ENCODE assay signal across 8 mouse cellular contexts in the genomic region with DNA sequence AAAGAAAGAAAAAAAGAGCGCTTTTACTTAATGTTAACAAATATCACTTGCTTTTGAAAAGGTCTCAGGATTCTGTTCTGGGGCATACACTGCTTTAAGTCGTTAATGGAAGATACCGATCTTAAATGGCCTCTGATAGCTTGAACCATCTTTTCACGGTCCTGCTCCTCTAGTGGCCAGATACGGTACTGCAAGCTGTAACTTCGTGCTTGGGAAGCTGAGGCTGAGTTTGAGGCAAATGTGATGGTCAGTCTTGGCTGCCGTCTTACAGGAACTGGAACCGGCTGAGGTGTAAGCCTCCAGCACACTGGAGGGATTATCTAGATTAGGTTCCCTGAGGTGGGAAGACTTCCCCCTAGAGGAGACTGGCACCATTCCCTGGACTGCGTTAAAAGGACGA. TPM values are rescaled to one million over a fixed set of nuclear protein-coding genes. Genes with fewer than 3 reads are reported as not detected.
DNase-seq lines count a peak whose midpoint lies in the region; ATAC-seq and TF ChIP-seq lines count a peak whose summit lies in the region.

No protein-coding gene starts in this region.

- no peak overlapping the region for H3K4me2 ChIP-seq in forebrain, embryonic 16.5 days (ENCODE audit: low read length)
- H3K4me2 ChIP-seq in liver, embryonic 11.5 days = no peak overlapping the region

- no peak for ATAC-seq in forebrain, embryonic 16.5 days
- no peak for ATAC-seq in liver, embryonic 11.5 days (replicated peaks; ENCODE audit: low FRiP score)
- peak; percentile 57; the same call in 1 of the 2 replicates for ATAC-seq in monocyte, adult 5-6 weeks (replicated peaks; ENCODE audit: insufficient number of reproducible peaks, low FRiP score, low TSS enrichment, poor library complexity, severe bottlenecking)
- no peak for ATAC-seq in frontal cortex, adult (ENCODE audit: low TSS enrichment)

- no peaks in the 10 kb centered on the region for H3K9me3 ChIP-seq in forebrain, embryonic 10.5 days
- no peaks in the 10 kb centered on the region for H3K9me3 ChIP-seq in forebrain, embryonic 16.5 days (ENCODE audit: control insufficient read depth, low read length)
- no peaks in the 10 kb centered on the region for H3K9me3 ChIP-seq in liver, embryonic 11.5 days (ENCODE audit: control insufficient read depth, low read length)

- no peak overlapping the region for H3K4me3 ChIP-seq in forebrain, embryonic 10.5 days
- no peak overlapping the region for H3K4me3 ChIP-seq in forebrain, embryonic 16.5 days (replicated peaks; ENCODE audit: low read length)
- H3K4me3 ChIP-seq in liver, adult 2 months (ENCODE audit: insufficient read depth, low read depth, low read length) = no peak overlapping the region; the same call in 1 of the 2 replicates
- H3K4me3 ChIP-seq in liver, embryonic 11.5 days (ENCODE audit: low read depth, low read length) = no peak overlapping the region

- peaks cover 16% of the 10 kb centered on the region for H3K36me3 ChIP-seq in forebrain, embryonic 10.5 days (replicated peaks)
- H3K36me3 ChIP-seq in forebrain, embryonic 16.5 days (ENCODE audit: control insufficient read depth, insufficient read depth) = no peaks in the 10 kb centered on the region
- H3K36me3 ChIP-seq in liver, adult 2 months (ENCODE audit: control insufficient read depth, insufficient read depth, low read length) = no peaks in the 10 kb centered on the region
- no peaks in the 10 kb centered on the region; the same call in 1 of the 2 replicates for H3K36me3 ChIP-seq in liver, embryonic 11.5 days (ENCODE audit: control insufficient read depth, insufficient read depth, low read length)

- WGBS in forebrain, embryonic 10.5 days = 71% methylated on average over 10 of the region's 10 CpGs
- 71% methylated on average over 10 of the region's 10 CpGs for WGBS in forebrain, embryonic 16.5 days
- WGBS in liver, adult 2 months = 81% methylated on average over 10 of the region's 10 CpGs
- WGBS in liver, embryonic 11.5 days = 64% methylated on average over 10 of the region's 10 CpGs

- no peak for TF ChIP-seq POLR2A in liver, adult 2 months (IDR thresholded peaks at IDR 0.05; ENCODE audit: extremely low read depth, insufficient read depth, low read length)

- peak; percentile 24 for DNase-seq in forebrain, embryonic 10.5 days (ENCODE audit: extremely low spot score, low spot score)
- DNase-seq in liver, adult 2 months (ENCODE audit: extremely low read depth, low read depth, low spot score) = peak; percentile 15
- DNase-seq in liver, embryonic 11.5 days (ENCODE audit: low spot score) = no peak
- DNase-seq in adrenal gland, postnatal 25 days = peak; percentile 24
- peak; percentile 43 for DNase-seq in heart, postnatal 4 days

- no peaks in the 10 kb centered on the region for H3K27me3 ChIP-seq in forebrain, embryonic 10.5 days (ENCODE audit: poor library complexity, severe bottlenecking)
- H3K27me3 ChIP-seq in forebrain, embryonic 16.5 days (replicated peaks; ENCODE audit: control insufficient read depth, insufficient read depth, low read length) = no peaks in the 10 kb centered on the region
- H3K27me3 ChIP-seq in liver, adult 2 months (ENCODE audit: control insufficient read depth, insufficient read depth, low read length) = no peaks in the 10 kb centered on the region
- no peaks in the 10 kb centered on the region for H3K27me3 ChIP-seq in liver, embryonic 11.5 days (replicated peaks; ENCODE audit: control insufficient read depth, insufficient read depth, low read length)

- peak; percentile 75 for TF ChIP-seq CTCF in liver, adult 2 months (IDR thresholded peaks at IDR 0.05; ENCODE audit: low read depth, low read length)

- H3K79me2 ChIP-seq in liver, adult 2 months (ENCODE audit: control insufficient read depth, insufficient read depth, low read length) = no peaks in the 10 kb centered on the region

- no peaks in the 10 kb centered on the region for H3K4me1 ChIP-seq in forebrain, embryonic 10.5 days
- no peaks in the 10 kb centered on the region for H3K4me1 ChIP-seq in forebrain, embryonic 16.5 days (replicated peaks; ENCODE audit: control insufficient read depth, insufficient read depth, low read length)
- no peaks in the 10 kb centered on the region for H3K4me1 ChIP-seq in liver, adult 2 months (ENCODE audit: control insufficient read depth, insufficient read depth, low read length)
- no peaks in the 10 kb centered on the region for H3K4me1 ChIP-seq in liver, embryonic 11.5 days (replicated peaks; ENCODE audit: control insufficient read depth, insufficient read depth, low read length)

- H3K27ac ChIP-seq in forebrain, embryonic 10.5 days = no peak overlapping the region
- no peak overlapping the region for H3K27ac ChIP-seq in forebrain, embryonic 16.5 days (ENCODE audit: low read length)
- H3K27ac ChIP-seq in liver, adult 2 months (replicated peaks; ENCODE audit: insufficient read depth, low read depth, low read length) = no peak overlapping the region
- H3K27ac ChIP-seq in liver, embryonic 11.5 days (ENCODE audit: low read depth, low read length) = no peak overlapping the region

- H3K9ac ChIP-seq in forebrain, embryonic 16.5 days (replicated peaks; ENCODE audit: low read depth, low read length) = no peak overlapping the region
- H3K9ac ChIP-seq in liver, adult 2 months (ENCODE audit: low read depth, low read length) = no peak overlapping the region
- no peak overlapping the region for H3K9ac ChIP-seq in liver, embryonic 11.5 days (ENCODE audit: low read depth, low read length)

RNA-seq across cellular contexts. Expression of a gene that starts 30.8 kb away (rescaled TPM):
- polyA plus RNA-seq in forebrain, embryonic 10.5 days (2016; fragmentation: Nextera tagmentation; extraction: Ambion mirVana) = 25.2 and 28.8 TPM in 2 replicates
- 22.5 and 25.0 TPM in 2 replicates for polyA plus RNA-seq in forebrain, embryonic 16.5 days (2015; fragmentation: Nextera tagmentation; extraction: Ambion mirVana)
- total RNA-seq in liver, adult 2 months (2014; rRNA removed) = 3.1 TPM in 2 replicates
- 4.3 and 5.9 TPM in 2 replicates for polyA plus RNA-seq in liver, adult 2 months (2012; rRNA removed)
- polyA plus RNA-seq in liver, embryonic 11.5 days (2014; fragmentation: Nextera tagmentation; extraction: Ambion mirVana) = 20.8 and 20.9 TPM in 2 replicates
- 10.7 and 11.4 TPM in 2 replicates for total RNA-seq in adrenal gland, postnatal 25 days (2021)
- total RNA-seq in heart, postnatal 4 days (2021) = 10 to 100 TPM; 30.0 to 31.3 TPM
- total RNA-seq in monocyte, adult 5-6 weeks (2017) = 6.5 to 16.7 TPM (median 11.3 TPM) in 3 replicates

RNA-seq across cellular contexts. Expression of a gene that starts 30.9 kb away (rescaled TPM):
- 22.0 and 23.5 TPM in 2 replicates for polyA plus RNA-seq in forebrain, embryonic 10.5 days (2016; fragmentation: Nextera tagmentation; extraction: Ambion mirVana)
- polyA plus RNA-seq in forebrain, embryonic 16.5 days (2015; fragmentation: Nextera tagmentation; extraction: Ambion mirVana) = 18.3 and 19.9 TPM in 2 replicates
- 9.5 and 12.8 TPM in 2 replicates for total RNA-seq in liver, adult 2 months (2014; rRNA removed)
- 13.8 and 15.0 TPM in 2 replicates for polyA plus RNA-seq in liver, adult 2 months (2012; rRNA removed)
- polyA plus RNA-seq in liver, embryonic 11.5 days (2014; fragmentation: Nextera tagmentation; extraction: Ambion mirVana) = 25.8 and 26.7 TPM in 2 replicates
- total RNA-seq in adrenal gland, postnatal 25 days (2021) = 27.9 and 28.8 TPM in 2 replicates
- total RNA-seq in heart, postnatal 4 days (2021) = 10 to 100 TPM; 36.3 to 37.9 TPM
- total RNA-seq in monocyte, adult 5-6 weeks (2017) = 10.5 to 16.7 TPM (median 11.8 TPM) in 3 replicates
